Comparison of ENCODE assay signal across 9 mouse cellular contexts in the genomic region with DNA sequence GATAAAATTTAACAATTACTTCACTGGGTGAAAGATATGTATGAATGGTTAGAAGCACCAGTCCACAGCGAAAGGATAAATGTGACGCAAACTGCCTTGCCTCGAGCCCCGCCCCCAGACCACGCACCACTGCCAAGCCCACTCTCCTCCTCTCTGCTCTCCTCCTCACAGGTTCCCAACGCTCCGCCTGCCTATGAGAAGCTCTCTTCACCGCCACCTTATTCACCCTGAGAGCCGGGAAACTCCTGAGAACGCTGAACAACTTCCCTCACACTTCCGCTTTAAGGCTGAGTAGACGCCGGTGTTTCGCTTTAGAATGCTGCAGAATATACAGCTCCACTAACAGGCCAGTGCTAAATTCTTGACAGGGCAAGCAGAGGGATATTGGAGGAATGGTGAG. TPM values are rescaled to one million over a fixed set of nuclear protein-coding genes. Genes with fewer than 3 reads are reported as not detected.
DNase-seq lines count a peak whose midpoint lies in the region; ATAC-seq and TF ChIP-seq lines count a peak whose summit lies in the region.
"Had no signal": no experiment of that assay in that cellular context is flagged by ENCODE, and none has a peak within 500 bp of the region (broad histone marks: within the 10 kb centered on the region; RNA-seq: fewer than 3 reads in every experiment).

No protein-coding gene starts in this region.

- no peak overlapping the region for H3K27ac ChIP-seq in heart, embryonic 10.5 days
- H3K27ac ChIP-seq in lung, postnatal 0 days (ENCODE audit: low read length), result no peak overlapping the region
- H3K27ac ChIP-seq: midbrain, embryonic 12.5 days had no signal

- no peak overlapping the region for H3K9ac ChIP-seq in lung, postnatal 0 days (replicated peaks; ENCODE audit: low read depth)
- H3K9ac ChIP-seq: midbrain, embryonic 12.5 days had no signal

- no peak for DNase-seq in heart, embryonic 10.5 days (ENCODE audit: low spot score)
- no peak for DNase-seq in heart, adult 8-10 months (ENCODE audit: low spot score)
- peak; percentile 54 for DNase-seq in B cell, adult 2 months
- peak; percentile 53 for DNase-seq in lung, postnatal 0 days (ENCODE audit: low spot score)
- peak; percentile 41 for DNase-seq in thymus, postnatal 4 days
- DNase-seq in layer of hippocampus, adult 18-20 months (ENCODE audit: low spot score in 2 of 2), result no peak
- no peak for DNase-seq in cerebellum, postnatal 25 days

- peak; percentile 95 for ATAC-seq in granulocyte monocyte progenitor cell, adult 5-6 weeks (replicated peaks; ENCODE audit: poor library complexity, severe bottlenecking)
- peak; percentile 37; the same call in 1 of the 2 replicates for ATAC-seq in lung, postnatal 0 days

- H3K4me3 ChIP-seq in heart, embryonic 10.5 days, result peak overlapping the region; percentile 20; the same call in 1 of the 2 replicates
- peak overlapping the region; percentile 28 for H3K4me3 ChIP-seq in lung, postnatal 0 days (ENCODE audit: low read depth, low read length)
- H3K4me3 ChIP-seq: midbrain, embryonic 12.5 days had no signal

- no peak for TF ChIP-seq CTCF in lung, postnatal 0 days (IDR thresholded peaks at IDR 0.05)

- peaks cover 10% of the 10 kb centered on the region for H3K4me1 ChIP-seq in heart, embryonic 10.5 days
- H3K4me1 ChIP-seq in lung, postnatal 0 days (ENCODE audit: insufficient read depth, low read depth, low read length), result no peaks in the 10 kb centered on the region
- H3K4me1 ChIP-seq: midbrain, embryonic 12.5 days had no signal

- H3K27me3 ChIP-seq in heart, embryonic 10.5 days (ENCODE audit: insufficient read depth, poor library complexity, severe bottlenecking), result no peaks in the 10 kb centered on the region
- H3K27me3 ChIP-seq in lung, postnatal 0 days (replicated peaks; ENCODE audit: insufficient read depth, low read length), result no peaks in the 10 kb centered on the region
- H3K27me3 ChIP-seq: midbrain, embryonic 12.5 days had no signal

- TF ChIP-seq EP300 in lung, postnatal 0 days (IDR thresholded peaks at IDR 0.05), result no peak

- 56% methylated on average over 14 of the region's 14 CpGs for WGBS in heart, embryonic 10.5 days
- WGBS in lung, postnatal 0 days, result 23% methylated on average over 14 of the region's 14 CpGs

- H3K36me3 ChIP-seq in heart, embryonic 10.5 days, result no peaks in the 10 kb centered on the region
- H3K36me3 ChIP-seq in lung, postnatal 0 days (ENCODE audit: insufficient read depth, low read length), result no peaks in the 10 kb centered on the region
- H3K36me3 ChIP-seq: midbrain, embryonic 12.5 days had no signal

- no peaks in the 10 kb centered on the region for H3K9me3 ChIP-seq in heart, embryonic 10.5 days
- no peaks in the 10 kb centered on the region for H3K9me3 ChIP-seq in lung, postnatal 0 days (ENCODE audit: low read length)
- H3K9me3 ChIP-seq: midbrain, embryonic 12.5 days had no signal

- H3K4me2 ChIP-seq in lung, postnatal 0 days (replicated peaks; ENCODE audit: low read depth, low read length), result peak overlapping the region; percentile 48
- H3K4me2 ChIP-seq: midbrain, embryonic 12.5 days had no signal

RNA-seq across cellular contexts. Expression of a gene that starts 10.4 kb away (rescaled TPM):
- polyA plus RNA-seq in heart, embryonic 10.5 days (2016; fragmentation: Nextera tagmentation; extraction: Ambion mirVana), result 0.15 and 0.32 TPM in 2 replicates
- under 1 TPM; 0.30 to 0.97 (median 0.44) TPM for total RNA-seq in heart, adult 8-10 months (2022)
- total RNA-seq in granulocyte monocyte progenitor cell, adult 5-6 weeks (2014; fragmentation: Nextera tagmentation), result not detected in 2 replicates
- total RNA-seq in granulocyte monocyte progenitor cell, adult 5-6 weeks (2017), result not detected in 2 replicates
- polyA plus RNA-seq in lung, postnatal 0 days (2015; fragmentation: Nextera tagmentation; extraction: Ambion mirVana), result 0.15 and 0.61 TPM in 2 replicates
- total RNA-seq in layer of hippocampus, adult 18-20 months (2021), result under 1 TPM in 1 of 2 experiments, not detected in 1; 0.63 TPM
- polyA plus RNA-seq: midbrain, embryonic 12.5 days had no signal

RNA-seq across cellular contexts. Expression of a gene that starts 59.8 kb away (rescaled TPM):
- 8.1 and 9.5 TPM in 2 replicates for polyA plus RNA-seq in heart, embryonic 10.5 days (2016; fragmentation: Nextera tagmentation; extraction: Ambion mirVana)
- total RNA-seq in heart, adult 8-10 months (2022), result 10 to 100 TPM in 3 of 4 experiments, 1 to 10 TPM in 1; 9.7 to 11.8 (median 10.8) TPM
- 27.7 and 39.2 TPM in 2 replicates for total RNA-seq in granulocyte monocyte progenitor cell, adult 5-6 weeks (2014; fragmentation: Nextera tagmentation)
- total RNA-seq in granulocyte monocyte progenitor cell, adult 5-6 weeks (2017), result 52.7 and 61.3 TPM in 2 replicates
- 3.2 TPM in 2 replicates for polyA plus RNA-seq in lung, postnatal 0 days (2015; fragmentation: Nextera tagmentation; extraction: Ambion mirVana)
- total RNA-seq in layer of hippocampus, adult 18-20 months (2021), result 10 to 100 TPM; 52.2 to 58.4 TPM

Comparison
In these comparisons a context has a peak if more than half of its experiments do, and no peak if none do; other contexts are left out.
1. DNase-seq: peak in B cell, adult 2 months (2 of 2), lung, postnatal 0 days (single experiment) and thymus, postnatal 4 days (single experiment); none in heart, embryonic 10.5 days (single experiment), heart, adult 8-10 months (single experiment), layer of hippocampus, adult 18-20 months (0 of 2) and cerebellum, postnatal 25 days (0 of 2).